Mouse (Mus musculus) hindbrain, embryonic 15.5 days (tissue): ENCODE results near the gene Xxylt1. TPM values are rescaled to one million over a fixed set of nuclear protein-coding genes. Genes with fewer than 3 reads are reported as not detected.

Experiments
- ATAC-seq: fragments of 200-750 bp; cut with Nextera tagmentation; 2 replicates; pipeline ENCODE4 v1.8.0; 2017; ENCODE audit warnings: low read depth, moderate number of reproducible peaks, moderate TSS enrichment; ENCODE audit not compliant: low FRiP score
- H3K27ac ChIP-seq: fragments of 300-500 bp; sonication (generic); replicated peaks from 2 replicates; pipeline ENCODE4 v1.5.1; 2015; ENCODE audit warnings: mild to moderate bottlenecking, inconsistent platforms
- H3K27me3 ChIP-seq: fragments of 300-500 bp; sonication (generic); 2 replicates; pipeline ENCODE4 v1.6.1; 2015; ENCODE audit warnings: control low read depth, inconsistent platforms
- H3K36me3 ChIP-seq: fragments of 300-500 bp; sonication (generic); 2 replicates; pipeline ENCODE4 v1.6.1; 2015; ENCODE audit warnings: control low read depth, inconsistent platforms
- H3K4me1 ChIP-seq: fragments of 300-500 bp; sonication (generic); replicated peaks from 2 replicates; pipeline ENCODE4 v1.6.1; 2015; ENCODE audit warnings: control low read depth, inconsistent platforms
- H3K4me2 ChIP-seq: fragments of 300-500 bp; sonication (generic); 2 replicates; pipeline ENCODE4 v1.6.1; 2015; ENCODE audit warnings: moderate library complexity, mild to moderate bottlenecking, inconsistent platforms
- H3K4me3 ChIP-seq: fragments of 300-500 bp; sonication (generic); 2 replicates; pipeline ENCODE4 v1.5.1; 2015; ENCODE audit warnings: mild to moderate bottlenecking, inconsistent platforms
- H3K9ac ChIP-seq: fragments of 300-500 bp; sonication (generic); 2 replicates; pipeline ENCODE4 v1.6.1; 2015; ENCODE audit warnings: inconsistent platforms
- H3K9me3 ChIP-seq: fragments of 300-500 bp; sonication (generic); 2 replicates; pipeline ENCODE4 v1.6.1; 2016; ENCODE audit warnings: control low read depth, inconsistent platforms
- WGBS: fragments of 180-500 bp; shearing (Covaris S2); methylation state at CpG from one replicate; pipeline ENCODE4 v1.1.7; 2015; 5-methylcytosine and 5-hydroxymethylcytosine counted together
- polyA plus RNA-seq: library from polyadenylated mRNA; unstranded; fragments of >200 nt; fragmentation: Nextera tagmentation; extraction: Ambion mirVana; gene quantifications from 2 replicates; pipeline ENCODE4 v1.2.1, GENCODE M21; 2015

The Xxylt1 gene
- polyA plus RNA-seq, 1 experiment from 2014 or later = 17.3 TPM

GRCm38 (mm10) chr16:31059730-31060129, 21.5 kb downstream of the Xxylt1 start:
- Histone ChIP-seq H3K27ac (no peak overlapping the region), H3K4me2 (no peak overlapping the region), H3K9me3 (no peaks in the 10 kb centered on the region), H3K4me3 (no peak overlapping the region), H3K27me3 (no peaks in the 10 kb centered on the region), H3K36me3 (no peaks in the 10 kb centered on the region), H3K4me1 (peaks cover 9% of the 10 kb centered on the region; the same call in 1 of the 2 replicates), H3K9ac (no peak overlapping the region)
- 94% methylated on average over 4 of the region's 4 CpGs for WGBS
- no peak for ATAC-seq

DNA sequence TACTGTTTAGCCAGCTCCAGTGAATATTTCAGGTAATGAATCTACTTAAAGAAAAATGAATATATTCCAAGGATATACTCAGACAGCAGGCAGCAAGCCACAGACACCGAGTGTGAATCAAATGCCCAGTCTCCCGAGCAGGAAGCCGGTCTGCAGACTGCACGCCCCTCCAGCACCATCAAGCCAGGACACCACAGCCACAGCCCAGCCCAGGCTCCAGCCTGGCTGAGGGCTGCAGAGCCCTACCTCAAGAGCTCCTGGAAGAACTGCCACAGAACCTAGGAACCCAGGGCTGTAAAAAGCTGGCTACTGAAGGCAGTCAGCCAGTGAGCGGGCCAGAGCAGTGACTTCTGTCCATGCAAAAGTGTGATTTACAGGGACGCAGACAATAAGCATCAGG, 28.4 kb downstream of the Xxylt1 start:
- no peaks in the 10 kb centered on the region; the same call in none of the 2 replicates for H3K4me1 ChIP-seq
- H3K9ac ChIP-seq = no peak overlapping the region
- no peak for ATAC-seq
- no peaks in the 10 kb centered on the region for H3K27me3 ChIP-seq
- H3K9me3 ChIP-seq = no peaks in the 10 kb centered on the region
- no peaks in the 10 kb centered on the region for H3K36me3 ChIP-seq
- no peak overlapping the region for H3K27ac ChIP-seq
- no peak overlapping the region for H3K4me3 ChIP-seq
- 91% methylated on average over 6 of the region's 6 CpGs for WGBS
- no peak overlapping the region for H3K4me2 ChIP-seq

- Histone ChIP-seq H3K9ac (no peak overlapping the region), H3K27ac (no peak overlapping the region), H3K4me3 (no peak overlapping the region), H3K9me3 (no peaks in the 10 kb centered on the region), H3K4me2 (no peak overlapping the region), H3K36me3 (no peaks in the 10 kb centered on the region), H3K4me1 (peaks cover 4% of the 10 kb centered on the region), H3K27me3 (no peaks in the 10 kb centered on the region)
- WGBS = 77% methylated on average over 7 of the region's 7 CpGs
- ATAC-seq = no peak
These were observed 29.0 kb downstream of the Xxylt1 start for GRCm38 (mm10) chr16:31052177-31052726.

DNA sequence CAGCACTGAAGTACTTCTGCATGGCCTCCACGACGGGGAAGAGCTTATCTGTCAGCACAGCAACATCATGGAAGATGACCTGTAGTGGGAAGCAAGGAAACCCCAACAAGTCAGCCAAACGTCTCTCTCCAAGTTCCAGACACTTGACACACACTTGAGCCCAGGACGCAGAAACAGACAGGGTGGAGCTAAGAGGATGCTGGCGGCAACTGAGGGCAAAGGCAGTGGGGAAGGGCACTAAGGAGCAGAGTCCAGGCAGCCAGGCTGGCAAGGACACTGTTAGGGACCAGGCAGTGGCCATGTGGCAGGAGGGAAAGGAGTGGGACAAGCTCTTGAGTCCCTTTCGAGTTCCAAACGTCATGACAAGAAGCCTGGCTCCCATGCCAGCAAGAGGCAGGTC, 30.5 kb downstream of the Xxylt1 start:
- Histone ChIP-seq H3K9ac (no peak overlapping the region), H3K27me3 (no peaks in the 10 kb centered on the region), H3K4me3 (no peak overlapping the region), H3K36me3 (no peaks in the 10 kb centered on the region), H3K4me2 (no peak overlapping the region), H3K4me1 (peaks cover 8% of the 10 kb centered on the region), H3K27ac (no peak overlapping the region), H3K9me3 (no peaks in the 10 kb centered on the region)
- WGBS = 88% methylated on average over 7 of the region's 7 CpGs
- no peak for ATAC-seq

DNA sequence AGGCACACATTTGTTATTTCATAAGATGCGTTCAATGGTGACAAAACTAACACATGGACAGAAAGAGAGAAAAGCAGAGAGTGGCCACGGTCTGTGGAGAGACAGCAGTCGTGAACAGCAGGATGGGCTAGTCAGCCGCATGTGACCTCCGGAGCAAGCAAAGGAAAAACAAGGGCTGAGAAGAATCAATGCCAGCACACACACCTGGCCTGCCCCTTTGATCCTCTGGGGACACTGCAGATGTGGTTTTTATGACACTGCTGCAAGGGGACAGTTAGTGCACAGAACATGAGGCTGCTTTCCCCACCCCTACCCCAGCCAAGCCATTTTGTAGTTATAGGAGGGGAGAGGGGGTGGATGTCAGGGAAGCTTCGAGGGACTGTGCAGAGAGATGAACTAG, 33.0 kb downstream of the Xxylt1 start:
- no peak overlapping the region for H3K27ac ChIP-seq
- no peak for ATAC-seq
- no peak overlapping the region for H3K9ac ChIP-seq
- 89% methylated on average over 6 of the region's 6 CpGs for WGBS
- no peak overlapping the region for H3K4me3 ChIP-seq
- H3K27me3 ChIP-seq = no peaks in the 10 kb centered on the region
- no peaks in the 10 kb centered on the region for H3K36me3 ChIP-seq
- H3K4me2 ChIP-seq = no peak overlapping the region
- H3K9me3 ChIP-seq = no peaks in the 10 kb centered on the region
- H3K4me1 ChIP-seq = peaks cover 8% of the 10 kb centered on the region

DNA sequence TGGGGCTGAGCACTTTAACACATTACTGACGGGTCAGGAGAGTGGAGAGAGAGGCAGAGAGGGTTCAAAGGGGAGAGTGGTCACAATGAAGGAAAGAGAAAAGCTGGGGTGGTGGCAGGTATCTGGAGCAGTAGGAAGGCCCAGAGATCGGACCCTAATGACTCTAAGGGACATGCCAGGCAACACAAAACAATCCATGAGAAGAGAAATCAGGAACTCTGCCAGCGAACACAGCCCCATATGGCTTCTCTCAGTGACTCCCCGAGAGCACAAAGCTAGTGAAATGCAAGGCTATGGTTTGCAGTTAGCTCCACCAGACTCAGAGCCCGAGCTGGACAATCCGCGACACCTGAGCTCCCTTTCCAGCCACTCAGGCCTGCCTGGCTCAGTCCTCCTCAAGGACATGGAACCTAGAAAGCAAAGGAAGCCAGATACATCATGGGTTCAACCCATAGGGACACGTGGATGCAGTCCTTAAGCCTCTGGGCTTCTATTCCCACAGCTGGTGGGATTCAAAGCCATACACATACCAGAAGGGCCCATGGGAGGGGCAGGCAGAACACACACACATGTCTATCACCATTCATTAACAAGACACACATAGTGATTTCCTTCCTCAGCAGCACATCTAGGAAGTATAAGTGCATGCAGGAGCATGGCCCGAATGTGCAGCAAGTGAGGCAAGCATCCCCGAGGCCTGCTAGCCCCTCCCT, 33.9 kb downstream of the Xxylt1 start:
- 84% methylated on average over 10 of the region's 10 CpGs for WGBS
- Histone ChIP-seq H3K27ac (no peak overlapping the region), H3K36me3 (no peaks in the 10 kb centered on the region), H3K9me3 (no peaks in the 10 kb centered on the region), H3K4me1 (peaks cover 8% of the 10 kb centered on the region), H3K27me3 (no peaks in the 10 kb centered on the region), H3K4me2 (no peak overlapping the region), H3K4me3 (no peak overlapping the region), H3K9ac (no peak overlapping the region)
- ATAC-seq = no peak

DNA sequence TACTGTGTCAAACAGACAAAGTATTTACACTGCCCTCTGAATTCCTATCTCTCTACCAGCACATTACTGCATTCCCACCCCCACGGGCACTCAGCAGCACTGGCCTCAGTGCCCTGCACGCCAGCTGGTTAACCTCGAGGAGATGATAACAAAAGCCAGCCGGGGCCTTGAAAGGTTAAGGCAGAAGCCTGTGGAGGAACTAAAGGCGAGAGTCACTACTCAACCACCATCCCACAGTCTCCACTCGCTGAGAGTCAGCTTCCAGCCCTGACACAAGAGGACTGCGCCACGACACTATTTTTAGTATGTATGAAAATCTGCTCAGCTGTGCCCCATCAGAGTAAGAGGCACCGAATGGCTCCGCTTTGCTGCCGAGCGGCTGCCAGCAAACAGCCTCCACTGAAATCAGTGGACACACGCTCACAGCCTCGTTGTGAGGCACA, 35.0 kb downstream of the Xxylt1 start:
- H3K36me3 ChIP-seq = no peaks in the 10 kb centered on the region
- no peak overlapping the region for H3K4me2 ChIP-seq
- H3K4me3 ChIP-seq = no peak overlapping the region
- H3K9ac ChIP-seq = no peak overlapping the region
- no peaks in the 10 kb centered on the region for H3K9me3 ChIP-seq
- peaks cover 8% of the 10 kb centered on the region for H3K4me1 ChIP-seq
- no peaks in the 10 kb centered on the region for H3K27me3 ChIP-seq
- ATAC-seq = no peak
- 57% methylated on average over 14 of the region's 14 CpGs for WGBS
- no peak overlapping the region for H3K27ac ChIP-seq

- Histone ChIP-seq H3K27ac (no peak overlapping the region), H3K36me3 (no peaks in the 10 kb centered on the region), H3K27me3 (no peaks in the 10 kb centered on the region), H3K4me1 (peaks cover 13% of the 10 kb centered on the region), H3K9ac (no peak overlapping the region), H3K4me2 (no peak overlapping the region), H3K4me3 (no peak overlapping the region), H3K9me3 (no peaks in the 10 kb centered on the region)
- WGBS = 54% methylated on average over 5 of the region's 5 CpGs
- no peak for ATAC-seq
These were observed 36.0 kb downstream of the Xxylt1 start for GRCm38 (mm10) chr16:31045211-31045610.

- 95% methylated on average over 5 of the region's 5 CpGs for WGBS
- Histone ChIP-seq H3K4me2 (no peak overlapping the region), H3K9ac (no peak overlapping the region), H3K36me3 (no peaks in the 10 kb centered on the region), H3K4me1 (peaks cover 19% of the 10 kb centered on the region), H3K9me3 (no peaks in the 10 kb centered on the region), H3K4me3 (no peak overlapping the region), H3K27ac (no peak overlapping the region), H3K27me3 (no peaks in the 10 kb centered on the region)
- no peak for ATAC-seq
These were observed 38.1 kb downstream of the Xxylt1 start for GRCm38 (mm10) chr16:31043136-31043535.

- ATAC-seq = no peak
These were observed 39.7 kb downstream of the Xxylt1 start for GRCm38 (mm10) chr16:31041566-31041965.

GRCm38 (mm10) chr16:31039803-31040459, 41.3 kb downstream of the Xxylt1 start:
- Histone ChIP-seq H3K4me3 (no peak overlapping the region), H3K4me2 (no peak overlapping the region), H3K36me3 (no peaks in the 10 kb centered on the region), H3K9me3 (no peaks in the 10 kb centered on the region), H3K27ac (peak overlapping the region; percentile 41), H3K27me3 (no peaks in the 10 kb centered on the region), H3K4me1 (peaks cover 14% of the 10 kb centered on the region), H3K9ac (no peak overlapping the region)
- ATAC-seq = no peak
- 63% methylated on average over 9 of the region's 9 CpGs for WGBS

More at GRCm38 (mm10) chr16:31041566-31041965, 39.7 kb downstream of the Xxylt1 start:
- H3K4me2 ChIP-seq = no peak overlapping the region
- WGBS = 92% methylated on average over 2 of the region's 2 CpGs
- peaks cover 14% of the 10 kb centered on the region for H3K4me1 ChIP-seq
- no peaks in the 10 kb centered on the region for H3K27me3 ChIP-seq
- H3K36me3 ChIP-seq = no peaks in the 10 kb centered on the region
- no peak overlapping the region for H3K4me3 ChIP-seq
- no peak overlapping the region for H3K27ac ChIP-seq
- no peak overlapping the region for H3K9ac ChIP-seq
- no peaks in the 10 kb centered on the region for H3K9me3 ChIP-seq

- Histone ChIP-seq H3K9ac (no peak overlapping the region), H3K27me3 (no peaks in the 10 kb centered on the region), H3K36me3 (no peaks in the 10 kb centered on the region), H3K4me3 (no peak overlapping the region), H3K9me3 (no peaks in the 10 kb centered on the region), H3K27ac (no peak overlapping the region), H3K4me1 (peaks cover 16% of the 10 kb centered on the region), H3K4me2 (no peak overlapping the region)
- 66% methylated on average over 1 of the region's 1 CpGs for WGBS
- ATAC-seq = no peak
These were observed 43.8 kb downstream of the Xxylt1 start for GRCm38 (mm10) chr16:31037431-31037830.
